Mouse (Mus musculus): ENCODE measurements around the gene Unc45a.

The Unc45a gene

GRCm38 (mm10) chr7:80368009-80368408 is 27.2 kb upstream of the Unc45a start:
- no peak for DNase-seq (ENCODE audit: low spot score)

- DNase-seq (ENCODE audit: low spot score), result no peak
Observed at GRCm38 (mm10) chr7:80367232-80367631, 26.4 kb upstream of the Unc45a start.

GRCm38 (mm10) chr7:80365759-80366158 is 25.0 kb upstream of the Unc45a start:
- peak; percentile 45 for DNase-seq (ENCODE audit: low spot score)

GRCm38 (mm10) chr7:80360435-80360834 is 19.6 kb upstream of the Unc45a start:
- no peak for DNase-seq (ENCODE audit: low spot score)

GRCm38 (mm10) chr7:80358039-80358438 is 17.2 kb upstream of the Unc45a start:
- DNase-seq (ENCODE audit: low spot score), result no peak

GRCm38 (mm10) chr7:80357156-80357555 is 16.4 kb upstream of the Unc45a start:
- DNase-seq (ENCODE audit: low spot score), result peak; percentile 32

- no peak for DNase-seq (ENCODE audit: low spot score)
Observed at GRCm38 (mm10) chr7:80356351-80356750, 15.5 kb upstream of the Unc45a start.

GRCm38 (mm10) chr7:80352920-80353319 is 12.1 kb upstream of the Unc45a start:
- DNase-seq (ENCODE audit: low spot score), result no peak

- DNase-seq (ENCODE audit: low spot score), result no peak
Observed at GRCm38 (mm10) chr7:80350808-80351207, 10.0 kb upstream of the Unc45a start.

- DNase-seq (ENCODE audit: low spot score), result no peak
Observed at GRCm38 (mm10) chr7:80347670-80348586, 7.1 kb upstream of the Unc45a start.

GRCm38 (mm10) chr7:80346830-80347229 is 6.0 kb upstream of the Unc45a start:
- DNase-seq (ENCODE audit: low spot score), result no peak

GRCm38 (mm10) chr7:80346173-80346572 is 5.4 kb upstream of the Unc45a start:
- no peak for DNase-seq (ENCODE audit: low spot score)

- DNase-seq (ENCODE audit: low spot score), result no peak
Observed at GRCm38 (mm10) chr7:80343270-80344018, 2.6 kb upstream of the Unc45a start.

- DNase-seq (ENCODE audit: low spot score), result peak; percentile 81
Observed at GRCm38 (mm10) chr7:80342858-80343257, 2.1 kb upstream of the Unc45a start, which contains the start of gene Hddc3. TSS of gene Hddc3 (plus strand) at chr7:80343104.

- no peak for DNase-seq (ENCODE audit: low spot score)
Observed at GRCm38 (mm10) chr7:80341793-80342192, 988 bp upstream of the Unc45a start.

GRCm38 (mm10) chr7:80339793-80340628 is 794 bp downstream of the Unc45a start:
- peak; percentile 97 for DNase-seq (ENCODE audit: low spot score)

GRCm38 (mm10) chr7:80339371-80339770 is 1.4 kb downstream of the Unc45a start:
- no peak for DNase-seq (ENCODE audit: low spot score)

- DNase-seq (ENCODE audit: low spot score), result no peak
Observed at GRCm38 (mm10) chr7:80336932-80337331, 3.9 kb downstream of the Unc45a start.

GRCm38 (mm10) chr7:80334848-80335247 is 6.0 kb downstream of the Unc45a start:
- DNase-seq (ENCODE audit: low spot score), result no peak

GRCm38 (mm10) chr7:80331433-80331832 is 9.4 kb downstream of the Unc45a start:
- no peak for DNase-seq (ENCODE audit: low spot score)

- DNase-seq (ENCODE audit: low spot score), result no peak
Observed at GRCm38 (mm10) chr7:80330278-80330677, 10.5 kb downstream of the Unc45a start.

GRCm38 (mm10) chr7:80326076-80326475 is 14.7 kb downstream of the Unc45a start:
- DNase-seq (ENCODE audit: low spot score), result no peak
